Mouse (Mus musculus): ENCODE measurements at regions not wholly inside any gene's neighbourhood (a gene's known extent, or its start where the extent isn't known, plus 50 kb on each side); places are given as distances from the start of the nearest gene placed in this dataset.

DNA sequence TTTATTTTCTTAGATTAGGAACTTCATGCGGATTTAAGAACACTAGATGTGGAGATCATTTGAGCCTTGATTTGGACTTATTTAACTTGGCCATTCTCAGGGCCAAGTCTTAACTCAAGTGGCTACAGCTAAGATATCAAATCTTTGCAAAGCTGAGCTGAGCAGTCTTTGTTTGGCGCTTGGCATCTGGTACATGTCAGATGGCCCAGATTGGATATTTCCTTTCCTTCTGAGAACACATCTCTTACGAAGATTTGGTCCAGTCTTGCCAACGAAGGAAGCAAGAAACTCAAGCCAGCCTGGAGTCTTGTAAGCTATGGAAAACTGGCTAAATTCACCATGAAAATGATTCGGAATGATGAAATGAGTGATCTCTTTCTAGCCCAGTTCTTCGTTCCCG, 59.1 kb upstream of the Cdc42ep3 start:
- DNase-seq (ENCODE audit: low spot score), result no peak

DNA sequence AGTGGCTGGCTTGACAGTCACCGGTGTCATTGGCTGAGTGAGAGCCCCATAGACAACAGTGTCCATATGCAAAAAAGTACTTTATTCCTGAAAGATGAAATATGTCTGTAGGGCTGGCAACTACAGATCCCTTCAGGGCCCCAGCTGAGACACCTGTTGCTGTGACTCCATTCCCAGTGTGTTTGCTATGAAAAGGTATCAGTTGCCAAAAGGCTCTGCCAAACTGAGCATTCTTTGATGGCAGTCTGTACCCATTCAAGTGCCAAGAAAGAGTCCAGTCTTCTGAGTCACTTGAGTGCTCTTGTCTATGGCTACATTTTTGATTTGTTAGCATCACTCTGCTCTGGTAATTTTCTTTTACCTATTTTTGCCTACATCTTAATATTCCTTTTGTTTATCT, 63.1 kb upstream of the Cdc42ep3 start:
- no peak for DNase-seq (ENCODE audit: low spot score)

DNA sequence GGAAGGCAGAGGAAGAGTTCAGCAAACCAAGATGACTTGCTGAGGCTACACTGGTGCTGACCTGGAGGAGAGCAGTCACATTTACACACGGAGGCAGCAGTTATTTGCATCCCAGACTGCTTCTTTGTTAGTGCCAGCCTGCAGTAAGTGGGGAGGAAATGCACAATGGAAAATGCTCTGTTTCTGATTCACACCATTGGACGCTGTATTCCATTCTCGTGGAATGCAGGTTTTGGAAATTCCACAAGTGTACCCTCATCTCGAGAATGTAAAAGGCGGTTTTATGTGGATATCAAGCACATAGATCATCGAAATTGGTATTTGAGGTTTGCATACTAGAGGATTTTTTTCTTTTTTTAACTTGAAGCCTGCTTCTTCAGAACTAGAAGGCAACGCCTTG, 66.7 kb upstream of the Cdc42ep3 start:
- DNase-seq (ENCODE audit: low spot score), result no peak

DNA sequence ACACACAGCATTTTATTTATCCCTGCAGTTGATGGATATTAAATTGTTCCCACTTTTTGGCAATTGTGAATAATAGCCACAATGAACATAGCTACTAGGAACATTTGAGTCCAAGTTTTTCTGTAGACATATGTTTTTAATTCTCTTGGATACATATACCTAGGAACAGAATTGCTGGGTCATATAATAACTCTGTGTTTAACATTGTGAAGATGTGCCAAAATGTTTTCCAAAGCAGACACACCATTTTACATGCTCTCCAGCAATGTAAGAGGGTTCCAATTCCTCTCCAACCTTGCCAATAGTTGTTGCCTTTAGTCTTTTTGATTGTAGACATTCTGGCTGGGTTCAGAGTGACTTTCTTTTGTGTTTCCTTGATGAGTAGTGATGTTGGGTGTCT, 84.3 kb upstream of the Cdc42ep3 start:
- DNase-seq (ENCODE audit: low spot score), result no peak

DNA sequence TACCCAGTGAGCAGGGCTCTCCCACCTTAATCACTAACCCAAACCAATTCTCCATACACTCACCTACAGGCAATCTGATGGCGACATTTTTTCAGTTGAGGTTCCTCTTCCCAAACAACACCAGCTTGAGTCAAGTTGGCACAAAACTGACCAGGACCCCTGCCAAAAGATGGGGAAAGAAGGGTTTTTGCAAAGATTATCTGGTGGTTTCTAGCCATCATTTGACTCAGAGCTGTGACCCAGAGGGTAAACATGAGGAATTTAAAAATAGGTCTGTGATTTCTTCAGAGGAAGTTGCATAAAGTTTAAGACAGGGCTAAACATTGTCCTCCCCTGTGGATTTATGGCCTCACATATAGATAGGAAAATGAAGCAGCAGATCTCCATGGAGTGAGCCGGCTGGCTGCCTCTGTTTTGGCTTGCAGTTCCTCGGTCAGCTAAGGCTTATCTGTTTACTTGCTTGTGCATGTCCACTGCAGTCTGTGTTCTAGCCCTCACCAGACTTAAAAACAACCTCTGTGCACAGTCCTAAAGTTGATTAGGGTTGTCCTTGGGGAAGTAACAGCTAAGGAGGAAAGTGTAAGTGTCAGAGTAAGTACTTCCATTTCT, 87.7 kb upstream of the Cdc42ep3 start:
- no peak for DNase-seq (ENCODE audit: low spot score)

DNA sequence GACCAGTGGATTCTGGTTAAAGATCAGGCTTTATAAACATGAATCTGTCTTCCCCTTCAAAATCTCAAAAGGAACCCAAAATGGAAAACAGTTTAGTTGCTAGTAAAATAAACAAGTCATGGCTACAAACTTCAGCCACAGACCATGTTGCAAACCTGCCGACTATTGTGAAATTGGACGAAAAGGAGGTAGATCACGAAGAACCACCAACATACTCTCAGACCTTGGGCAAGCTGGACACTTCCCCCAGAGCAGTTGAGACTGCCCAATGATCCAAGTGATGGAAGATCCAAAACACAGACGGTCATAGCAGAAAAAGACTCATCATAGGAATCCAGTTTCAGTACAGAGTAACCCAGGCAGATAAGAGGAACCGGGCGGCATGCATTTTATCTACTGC, 92.3 kb upstream of the Cdc42ep3 start:
- no peak for DNase-seq (ENCODE audit: low spot score)

DNA sequence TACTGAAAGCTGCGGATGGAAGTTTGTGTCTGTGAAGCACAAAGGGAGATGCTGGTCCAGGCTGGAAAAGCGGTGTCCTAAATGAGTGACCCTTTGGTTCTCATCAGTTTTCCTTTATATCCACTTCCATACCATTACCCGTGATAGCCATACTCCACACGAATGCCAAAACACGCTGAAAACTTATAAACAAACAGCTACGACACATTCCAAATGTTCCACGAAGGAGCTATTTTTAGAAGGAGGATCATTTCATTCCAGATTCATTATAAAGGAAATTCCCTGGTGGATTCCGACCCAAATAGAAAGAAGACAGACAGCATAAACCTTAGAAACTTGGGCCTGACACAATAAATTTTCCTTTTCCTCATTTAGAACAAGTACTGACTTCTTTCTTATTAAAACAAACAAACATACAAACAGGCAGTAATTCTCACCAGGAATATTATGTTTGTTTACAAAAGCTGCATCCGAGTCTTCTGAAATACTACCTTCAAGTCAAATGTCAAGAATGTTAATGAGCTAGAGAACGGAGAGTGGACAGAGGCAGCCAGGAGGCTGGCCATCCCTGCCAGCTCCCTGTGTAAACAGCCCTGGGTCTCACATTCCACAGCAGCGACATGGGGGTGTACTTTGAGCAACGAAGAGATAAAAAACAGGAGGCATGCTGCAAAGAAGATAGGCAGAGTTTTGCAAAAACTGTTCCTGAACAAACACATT, 96.4 kb upstream of the Cdc42ep3 start:
- DNase-seq (ENCODE audit: low spot score), result no peak

DNA sequence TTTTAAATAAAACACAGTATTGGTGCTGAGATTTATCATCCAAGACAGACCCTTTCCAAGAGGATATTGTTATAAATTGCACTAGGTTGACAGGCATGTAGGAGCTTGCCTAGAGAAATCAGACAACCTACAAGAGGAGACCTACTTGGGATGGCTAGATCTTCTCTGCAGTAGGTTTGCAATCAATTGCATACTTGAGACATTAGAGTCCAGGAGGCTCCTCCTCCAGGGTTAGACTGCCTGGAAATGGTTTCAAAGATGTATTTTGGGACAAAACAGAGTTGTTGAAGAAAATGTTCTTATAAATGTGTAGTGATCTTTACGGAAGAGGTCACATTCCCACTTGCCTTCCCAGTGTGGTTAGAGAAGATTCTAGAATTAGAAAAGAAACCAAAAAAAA, 98.9 kb upstream of the Cdc42ep3 start:
- DNase-seq (ENCODE audit: low spot score), result no peak

DNA sequence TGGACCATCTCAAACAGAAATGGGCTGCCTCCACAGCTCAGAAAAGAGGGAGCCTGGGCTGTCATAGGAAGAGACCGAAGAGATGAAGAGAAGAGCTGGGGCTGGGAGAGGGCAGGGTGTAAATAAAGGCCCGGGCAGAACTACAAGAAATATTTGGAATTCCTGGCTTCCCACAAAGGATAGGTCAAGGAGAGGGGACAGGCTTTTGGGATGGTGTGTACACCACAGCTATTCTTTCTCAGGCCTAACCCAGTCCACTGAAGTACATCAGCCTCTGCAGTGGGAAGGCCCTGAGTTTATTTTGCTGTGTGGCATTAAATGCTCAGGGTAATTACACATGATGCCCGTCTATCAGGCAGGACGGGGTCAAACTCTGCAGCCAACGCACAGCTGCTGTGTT, 99.6 kb upstream of the Cdc42ep3 start:
- DNase-seq (ENCODE audit: low spot score), result no peak

DNA sequence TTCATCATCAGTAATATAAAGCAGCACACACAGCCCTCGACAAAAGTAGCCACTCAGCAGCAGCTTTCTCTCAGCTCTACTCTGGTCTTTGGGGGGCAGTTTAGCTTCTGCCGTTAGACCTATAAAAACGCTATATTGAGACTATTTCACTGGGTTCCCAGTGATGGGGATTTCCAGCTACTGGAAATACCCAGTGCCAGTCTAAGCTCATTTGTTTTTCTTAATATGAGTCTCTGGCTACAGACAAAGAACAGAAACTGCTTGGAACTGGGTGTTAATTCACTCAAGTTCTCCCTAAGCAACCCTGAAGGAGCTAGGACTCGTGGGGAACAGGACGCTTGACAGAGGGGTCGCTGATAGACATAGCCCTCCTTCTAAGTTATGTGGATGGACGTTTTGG, 100.3 kb upstream of the Cdc42ep3 start:
- no peak for DNase-seq (ENCODE audit: low spot score)

DNA sequence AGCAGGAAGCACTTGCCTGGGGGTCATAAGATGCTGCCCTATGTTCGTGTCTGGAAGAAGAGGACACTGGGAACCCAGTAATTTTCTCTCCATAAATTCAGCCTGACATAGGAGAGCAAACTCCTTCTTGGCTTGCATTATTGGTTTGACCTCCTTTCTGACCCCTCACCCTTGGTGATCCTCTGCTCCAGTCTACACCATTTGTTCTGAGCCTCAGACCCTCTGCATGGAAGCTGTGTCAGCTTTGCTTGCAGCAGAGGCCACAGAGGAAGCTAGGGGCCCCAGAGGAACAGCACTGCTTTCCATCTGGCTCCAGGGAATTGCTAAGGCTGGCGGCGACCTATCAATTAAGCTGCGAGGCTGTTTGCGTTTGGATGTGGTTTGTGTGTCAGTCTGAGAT, 102.7 kb upstream of the Cdc42ep3 start:
- peak; percentile 18 for DNase-seq (ENCODE audit: low spot score)

DNA sequence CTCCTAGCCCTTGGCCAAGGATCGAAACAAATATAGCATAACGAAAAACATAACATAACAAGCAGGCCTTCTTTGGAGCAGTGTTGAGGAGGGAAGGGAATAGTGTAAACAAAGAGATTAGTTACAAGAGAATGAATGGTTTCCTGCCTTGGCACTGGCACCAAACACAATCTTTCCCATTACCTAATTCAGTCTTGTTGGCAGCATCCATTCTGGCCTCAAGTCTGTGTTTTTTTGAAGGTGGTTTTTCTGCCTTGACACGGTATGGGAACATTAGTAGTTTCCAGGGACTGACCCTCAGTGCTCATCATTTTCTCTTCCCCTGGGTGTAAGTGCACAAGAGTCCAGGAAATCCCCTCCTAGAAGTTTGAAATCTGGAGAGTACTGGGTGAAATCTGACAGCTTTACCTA, 106.8 kb upstream of the Cdc42ep3 start:
- DNase-seq (ENCODE audit: low spot score), result no peak

DNA sequence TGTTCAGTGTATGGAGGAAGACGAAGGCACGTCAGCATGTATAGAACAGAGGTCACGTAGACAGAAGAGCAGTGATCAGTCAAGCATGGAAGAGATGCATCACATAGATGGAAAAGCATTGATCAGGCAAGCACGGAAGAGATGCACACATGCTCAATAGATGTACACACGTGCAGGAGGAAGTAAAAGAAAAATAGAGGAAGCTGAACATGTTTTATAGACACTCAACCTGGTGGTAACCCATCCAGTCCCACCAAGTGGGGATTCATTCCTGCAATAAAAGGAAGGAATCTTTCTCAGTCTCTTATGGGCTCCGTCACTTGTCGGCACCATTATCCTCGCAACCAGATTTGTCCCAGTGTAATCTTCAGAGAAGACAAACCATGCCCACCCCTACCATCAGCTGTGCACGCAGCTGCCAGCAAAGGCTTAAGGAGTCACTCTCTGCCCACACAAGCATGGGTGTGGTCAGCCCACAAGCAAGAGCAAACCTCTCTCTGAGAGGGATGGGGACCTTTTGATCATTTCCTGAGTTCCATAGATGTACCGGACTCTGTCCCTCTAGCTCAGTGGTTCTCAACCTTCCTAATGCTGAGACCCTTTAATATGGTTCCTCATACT, 108.3 kb upstream of the Cdc42ep3 start:
- DNase-seq (ENCODE audit: low spot score), result no peak

DNA sequence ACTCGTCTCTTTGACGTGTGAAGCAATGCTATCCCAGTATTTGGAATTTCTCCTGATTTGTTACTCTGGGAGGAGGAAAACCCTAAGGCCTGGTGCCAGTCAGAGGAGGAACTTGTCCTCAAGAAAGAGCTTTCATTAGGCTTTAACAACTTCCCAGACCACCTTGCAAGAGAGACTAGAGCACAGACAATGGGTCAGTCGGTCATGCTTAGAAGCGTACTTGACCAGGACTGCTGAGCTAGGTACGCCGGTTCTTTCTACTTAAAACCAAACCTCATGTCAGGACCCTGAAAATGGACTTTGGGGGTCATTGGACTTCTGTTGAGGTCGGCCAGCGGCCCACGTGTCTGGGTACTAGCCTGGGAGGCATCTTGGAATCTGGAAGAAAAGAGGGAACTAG, 110.8 kb upstream of the Cdc42ep3 start:
- no peak for DNase-seq (ENCODE audit: low spot score)

DNA sequence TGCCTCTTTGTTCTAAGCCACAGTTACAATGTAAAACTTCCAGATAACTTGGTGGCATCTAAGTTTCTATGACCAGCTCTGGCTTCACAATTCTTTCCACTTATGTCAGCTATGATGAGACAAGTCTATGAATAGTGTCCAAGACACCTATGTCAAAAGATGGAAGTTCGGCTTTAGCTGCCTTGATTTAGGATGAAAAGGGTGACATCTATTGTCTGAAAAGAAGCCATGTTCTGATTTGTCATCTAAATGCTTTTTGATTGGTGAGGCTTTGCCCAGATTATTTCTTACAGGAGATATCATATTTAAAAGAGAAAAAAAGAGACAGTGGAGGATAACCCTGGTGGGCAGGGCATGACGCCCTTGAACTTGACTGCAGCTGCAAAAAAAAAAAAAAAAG, 116.7 kb upstream of the Cdc42ep3 start:
- no peak for DNase-seq (ENCODE audit: low spot score)

DNA sequence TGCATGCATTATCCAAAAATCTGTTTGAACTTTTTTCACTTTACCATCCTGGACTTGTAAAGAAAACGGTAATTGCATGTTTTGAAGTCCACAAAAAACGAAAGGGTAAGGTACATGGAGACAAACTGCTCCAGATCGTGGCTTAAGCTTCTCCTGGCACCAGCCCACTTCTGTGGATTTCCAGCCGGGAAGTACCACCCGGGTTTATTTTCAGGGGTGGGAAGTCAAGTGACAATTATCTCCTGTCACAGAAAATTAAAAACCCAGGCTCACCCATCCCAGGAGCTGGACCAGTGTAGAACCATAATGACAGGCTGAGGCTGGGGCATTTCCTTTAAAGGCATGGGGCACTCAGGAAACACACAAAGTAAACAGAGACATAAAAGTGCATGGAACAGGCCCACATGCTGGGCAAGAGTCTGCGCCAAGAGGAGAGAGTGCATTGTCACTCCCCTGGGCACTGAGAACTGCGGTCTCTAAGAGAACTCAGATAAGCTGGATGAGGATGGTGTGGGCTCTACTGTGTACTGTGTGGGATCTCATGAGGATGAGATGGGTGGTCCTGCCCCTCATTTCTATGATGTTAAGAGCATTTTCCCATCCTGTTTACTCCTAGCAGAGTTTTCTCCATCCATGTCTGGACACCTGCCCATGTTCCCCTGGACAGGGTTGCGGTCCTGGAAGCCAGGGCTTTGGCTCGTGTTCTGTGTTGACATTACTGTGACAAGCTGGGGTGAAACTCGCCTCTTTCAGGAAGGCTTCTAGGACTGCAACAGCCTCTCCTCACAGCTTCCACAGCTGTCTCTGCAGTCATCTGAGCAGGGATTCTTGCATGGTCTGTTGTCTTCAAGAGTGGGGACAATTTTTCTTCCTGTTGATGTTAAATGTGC, 117.5 kb upstream of the Cdc42ep3 start:
- no peak for DNase-seq (ENCODE audit: low spot score)

DNA sequence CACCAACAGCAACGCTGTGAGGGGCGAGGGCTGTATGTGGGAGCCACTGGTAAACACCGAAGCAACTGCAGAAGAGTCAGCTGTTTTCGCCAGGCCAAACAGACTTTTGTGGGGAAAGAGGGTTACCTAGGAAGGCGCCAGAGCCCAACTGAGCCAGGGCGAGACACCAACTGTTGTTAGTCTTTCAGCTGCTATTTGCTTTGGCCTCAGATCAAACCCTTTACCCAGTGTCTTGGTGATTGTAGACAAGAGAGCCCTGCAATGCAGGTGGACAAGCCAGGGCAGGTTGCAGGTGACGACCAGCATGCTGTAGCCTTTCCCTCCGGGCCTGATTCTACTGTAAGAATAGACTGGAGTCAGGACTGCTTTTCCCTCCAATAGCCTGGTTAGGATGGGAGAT, 121.8 kb upstream of the Cdc42ep3 start:
- DNase-seq (ENCODE audit: low spot score), result no peak

DNA sequence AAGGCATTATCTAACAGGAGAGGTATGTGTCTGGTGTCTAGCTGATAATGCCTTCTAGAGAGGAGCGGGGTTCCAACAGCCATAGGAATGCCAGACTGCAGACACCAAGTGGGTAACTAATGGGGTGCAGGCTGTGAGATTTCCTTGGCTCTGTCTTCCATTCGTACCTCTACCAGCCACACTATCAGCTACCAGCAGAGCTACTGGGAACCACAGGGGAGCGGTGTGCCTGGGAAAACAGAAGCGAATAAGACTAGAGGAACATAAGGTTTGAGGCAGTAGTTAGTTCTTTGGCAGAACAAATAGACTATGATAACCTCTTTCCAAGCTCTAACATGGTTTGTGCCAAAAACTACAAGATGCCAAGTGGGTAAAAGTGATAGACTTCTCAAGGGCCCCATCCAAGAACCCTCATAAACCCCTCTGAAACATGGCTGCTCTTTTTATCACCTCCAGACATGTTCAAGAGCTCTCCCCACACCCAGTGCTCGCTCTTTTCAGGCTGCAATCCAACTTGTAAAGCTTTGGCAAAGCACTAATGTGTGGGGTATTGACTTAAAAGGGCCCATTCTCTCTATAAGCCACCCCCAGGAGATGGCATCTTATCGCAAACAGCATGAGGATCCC, 126.3 kb upstream of the Cdc42ep3 start:
- DNase-seq (ENCODE audit: low spot score), result no peak

DNA sequence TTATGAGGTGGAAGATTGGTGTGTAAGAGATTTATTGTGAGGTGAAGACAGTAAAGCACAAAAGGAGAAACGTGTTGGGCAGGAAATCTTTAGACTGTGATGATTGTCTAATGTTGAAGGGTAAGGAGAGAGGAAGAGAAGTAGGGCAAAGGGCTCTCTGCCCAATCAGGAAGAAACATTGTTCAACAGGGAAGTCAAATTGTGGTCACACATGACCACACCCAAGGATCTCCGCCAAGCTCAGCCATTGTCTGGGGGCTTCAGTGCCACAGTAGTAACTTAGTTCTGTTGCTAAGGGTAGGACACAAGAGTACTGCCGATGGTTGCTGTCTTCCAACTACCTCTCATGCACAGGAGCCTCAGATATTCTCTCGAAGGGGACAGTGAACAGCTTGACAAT, 127.0 kb upstream of the Cdc42ep3 start:
- no peak for DNase-seq (ENCODE audit: low spot score)

DNA sequence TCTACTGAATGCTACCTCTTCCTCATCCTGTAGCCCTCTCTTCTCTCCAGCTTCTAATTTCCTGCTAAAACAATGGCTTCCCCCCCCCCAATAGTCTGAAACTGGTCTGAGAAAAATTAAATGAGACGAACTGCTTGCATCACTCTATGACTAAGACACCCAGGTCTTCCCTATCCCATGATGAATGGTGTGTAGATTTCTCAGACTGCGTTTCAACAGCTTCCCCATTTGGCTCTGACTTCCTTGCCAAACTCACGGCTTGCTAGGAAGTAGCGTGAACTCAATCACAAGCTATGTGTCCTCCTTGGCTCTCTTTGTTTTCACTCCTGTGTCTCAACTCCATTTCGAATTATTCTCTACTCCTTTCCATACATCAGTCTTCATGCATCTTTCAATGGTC, 126.4 kb upstream of the Rmdn2 start:
- DNase-seq (ENCODE audit: low spot score), result no peak

DNA sequence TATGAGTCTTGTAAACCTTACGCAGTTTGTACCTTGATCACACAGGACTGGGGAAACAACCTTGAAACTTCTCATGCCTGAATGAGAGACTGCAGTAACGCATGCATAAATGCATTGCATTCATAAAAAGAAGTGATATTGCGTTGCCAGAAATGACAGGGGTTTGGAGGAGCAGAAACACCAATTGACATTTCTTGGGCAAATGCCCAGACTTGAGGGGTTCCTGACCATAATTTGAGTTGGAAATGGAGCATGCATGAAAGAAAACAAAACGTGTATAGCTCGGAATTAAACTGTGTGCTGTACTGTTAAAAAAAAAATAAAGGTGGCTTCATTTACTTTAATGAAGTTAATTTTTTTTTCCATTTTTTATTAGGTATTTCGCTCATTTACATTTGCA, 122.4 kb upstream of the Rmdn2 start:
- no peak for DNase-seq (ENCODE audit: low spot score)

DNA sequence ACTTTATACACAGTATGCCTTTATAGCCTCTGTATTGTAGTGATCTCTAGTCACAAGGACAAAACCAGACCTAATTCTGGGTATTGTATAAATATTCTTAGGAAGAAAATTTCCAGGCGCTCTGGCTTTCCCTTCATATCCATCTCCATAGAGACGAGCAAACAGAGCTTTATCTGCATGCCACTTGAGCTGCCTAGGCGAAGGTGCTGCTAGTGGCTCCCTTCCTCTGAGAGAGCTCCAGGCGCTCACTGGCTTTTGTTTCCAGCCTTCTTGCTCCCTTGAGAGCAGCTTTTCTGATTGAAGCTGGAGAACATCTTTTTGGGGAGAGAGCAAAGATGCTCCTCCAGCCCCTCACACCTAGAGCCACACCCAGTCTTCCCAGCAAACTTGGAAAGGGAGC, 114.0 kb upstream of the Rmdn2 start:
- DNase-seq (ENCODE audit: low spot score), result no peak

Data from retina, embryonic 14.5 days (tissue).